Mouse (Mus musculus) limb, embryonic 14.5 days (tissue): ENCODE measurements at regions not wholly inside any gene's neighbourhood (a gene's known extent, or its start where the extent isn't known, plus 50 kb on each side); places are given as distances from the start of the nearest gene placed in this dataset.

Experiments
- ATAC-seq: fragments of 200-750 bp; cut with Nextera tagmentation; 2 replicates; pipeline ENCODE4 v1.8.0; 2017; ENCODE audit warnings: low read depth, moderate number of reproducible peaks, moderate TSS enrichment; ENCODE audit not compliant: low FRiP score
- DNase-seq: peaks from one replicate; pipeline ENCODE4 v3.0.0-alpha.2; 2015; ENCODE audit warnings: low spot score
- H3K27ac ChIP-seq: fragments of 300-500 bp; sonication (generic); replicated peaks from 2 replicates; pipeline ENCODE4 v1.5.1; 2014; ENCODE audit warnings: low read depth, mild to moderate bottlenecking, low read length, moderate library complexity, mixed read lengths
- H3K27me3 ChIP-seq: fragments of 300-500 bp; sonication (generic); 2 replicates; pipeline ENCODE4 v1.6.1; 2014; ENCODE audit warnings: low read length, mixed read lengths; ENCODE audit not compliant: control insufficient read depth, insufficient read depth
- H3K36me3 ChIP-seq: fragments of 300-500 bp; sonication (generic); 2 replicates; pipeline ENCODE4 v1.6.1; 2014; ENCODE audit warnings: mild to moderate bottlenecking, low read length, moderate library complexity, mixed read lengths; ENCODE audit not compliant: control insufficient read depth, insufficient read depth
- H3K4me1 ChIP-seq: fragments of 300-500 bp; sonication (generic); 2 replicates; pipeline ENCODE4 v1.6.1; 2014; ENCODE audit warnings: antibody characterized with exemption, low read length, mixed read lengths; ENCODE audit not compliant: control insufficient read depth, insufficient read depth
- H3K4me2 ChIP-seq: fragments of 300-500 bp; sonication (generic); replicated peaks from 2 replicates; pipeline ENCODE4 v1.6.1; 2014; ENCODE audit warnings: low read depth, mild to moderate bottlenecking, low read length, moderate library complexity; ENCODE audit not compliant: severe bottlenecking
- H3K4me3 ChIP-seq: fragments of 300-500 bp; sonication (generic); replicated peaks from 2 replicates; pipeline ENCODE4 v1.5.1; 2014; ENCODE audit warnings: low read length
- H3K9ac ChIP-seq: fragments of 300-500 bp; sonication (generic); 2 replicates; pipeline ENCODE4 v1.6.1; 2014; ENCODE audit warnings: mild to moderate bottlenecking, low read depth, low read length, moderate library complexity; ENCODE audit not compliant: severe bottlenecking
- H3K9me3 ChIP-seq: fragments of 300-500 bp; sonication (generic); 2 replicates; pipeline ENCODE4 v1.6.1; 2016; ENCODE audit warnings: low read length; ENCODE audit not compliant: control insufficient read depth
- POLR2A ChIP-seq: fragments of 200-500 bp; IDR thresholded peaks from 2 replicates; pipeline ENCODE4 v1.8.0; 2012; ENCODE audit warnings: inconsistent platforms, mild to moderate bottlenecking, moderate library complexity, borderline replicate concordance; ENCODE audit not compliant: insufficient read depth, insufficient read length; ENCODE audit errors: extremely low read depth
- WGBS: fragments of 180-500 bp; shearing (Covaris S2); extraction: QIAGEN DNeasy Blood & Tissue Kit; methylation state at CpG from one replicate; pipeline ENCODE4 v1.1.7; 2014; 5-methylcytosine and 5-hydroxymethylcytosine counted together

- no peak for DNase-seq
- H3K4me1 ChIP-seq, result peaks cover 15% of the 10 kb centered on the region
- H3K4me3 ChIP-seq, result no peak overlapping the region
- no peak overlapping the region for H3K4me2 ChIP-seq
- 57% methylated on average over 6 of the region's 6 CpGs for WGBS
- no peak overlapping the region for H3K9ac ChIP-seq
- no peaks in the 10 kb centered on the region for H3K9me3 ChIP-seq
- no peak overlapping the region for H3K27ac ChIP-seq
- no peak for TF ChIP-seq POLR2A
- H3K36me3 ChIP-seq, result no peaks in the 10 kb centered on the region
- ATAC-seq, result no peak
- H3K27me3 ChIP-seq, result no peaks in the 10 kb centered on the region
Measured at GRCm38 (mm10) chr7:130044581-130044980, 452.9 kb downstream of the Wdr11 start.

- 68% methylated on average over 2 of the region's 2 CpGs for WGBS
- Histone ChIP-seq H3K36me3 (no peaks in the 10 kb centered on the region), H3K4me3 (no peak overlapping the region), H3K4me2 (no peak overlapping the region), H3K9me3 (no peaks in the 10 kb centered on the region), H3K9ac (no peak overlapping the region), H3K27ac (no peak overlapping the region), H3K27me3 (no peaks in the 10 kb centered on the region), H3K4me1 (peaks cover 15% of the 10 kb centered on the region)
- DNase-seq, result no peak
- no peak for ATAC-seq
- no peak for TF ChIP-seq POLR2A
Measured at GRCm38 (mm10) chr7:130046086-130046485, 454.4 kb downstream of the Wdr11 start.

GRCm38 (mm10) chr7:130047293-130048034 is 455.8 kb downstream of the Wdr11 start:
- no peak for TF ChIP-seq POLR2A
- Histone ChIP-seq H3K27me3 (no peaks in the 10 kb centered on the region), H3K27ac (no peak overlapping the region), H3K4me2 (no peak overlapping the region), H3K9me3 (no peaks in the 10 kb centered on the region), H3K9ac (no peak overlapping the region), H3K36me3 (no peaks in the 10 kb centered on the region), H3K4me3 (no peak overlapping the region), H3K4me1 (peaks cover 15% of the 10 kb centered on the region)
- ATAC-seq (no peak), DNase-seq (no peak)
- 63% methylated on average over 11 of the region's 11 CpGs for WGBS

DNA sequence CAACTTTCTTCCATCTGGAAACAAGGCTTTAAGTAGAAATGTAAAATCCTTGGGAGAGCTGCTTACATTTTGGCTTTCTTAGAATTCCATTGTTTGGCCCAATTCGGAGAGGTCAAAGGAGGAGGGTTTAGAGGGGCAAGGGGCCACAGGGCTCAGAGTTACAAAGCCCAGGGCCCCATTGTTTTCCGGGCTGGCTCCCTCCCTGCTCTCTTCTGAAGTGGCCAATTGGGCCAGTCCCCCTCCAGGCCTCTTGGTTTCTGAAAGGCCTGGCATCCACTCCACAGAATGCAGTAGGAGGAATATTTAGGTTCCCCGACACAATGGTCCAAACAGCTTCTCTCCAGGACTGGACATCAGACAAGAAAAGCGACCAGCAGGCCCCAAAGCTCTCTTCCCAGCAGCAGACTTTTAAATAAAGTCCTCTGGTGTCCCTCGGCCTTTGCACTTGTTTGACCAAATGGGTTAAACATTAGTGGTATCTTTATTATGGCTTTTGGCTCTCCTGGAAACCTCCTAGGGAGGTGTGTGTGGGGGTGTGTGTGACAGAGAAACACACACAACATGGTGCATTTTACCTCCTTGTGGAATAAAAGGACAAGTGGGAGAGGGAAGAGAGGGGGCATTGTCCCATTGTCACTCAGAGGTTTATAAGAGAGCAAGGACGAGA is 456.6 kb downstream of the Wdr11 start:
- Histone ChIP-seq H3K27me3 (no peaks in the 10 kb centered on the region), H3K4me3 (no peak overlapping the region), H3K4me2 (no peak overlapping the region), H3K4me1 (peaks cover 15% of the 10 kb centered on the region), H3K9me3 (no peaks in the 10 kb centered on the region), H3K27ac (no peak overlapping the region), H3K36me3 (no peaks in the 10 kb centered on the region), H3K9ac (no peak overlapping the region)
- no peak for TF ChIP-seq POLR2A
- ATAC-seq (no peak), DNase-seq (no peak)
- 71% methylated on average over 6 of the region's 6 CpGs for WGBS

DNA sequence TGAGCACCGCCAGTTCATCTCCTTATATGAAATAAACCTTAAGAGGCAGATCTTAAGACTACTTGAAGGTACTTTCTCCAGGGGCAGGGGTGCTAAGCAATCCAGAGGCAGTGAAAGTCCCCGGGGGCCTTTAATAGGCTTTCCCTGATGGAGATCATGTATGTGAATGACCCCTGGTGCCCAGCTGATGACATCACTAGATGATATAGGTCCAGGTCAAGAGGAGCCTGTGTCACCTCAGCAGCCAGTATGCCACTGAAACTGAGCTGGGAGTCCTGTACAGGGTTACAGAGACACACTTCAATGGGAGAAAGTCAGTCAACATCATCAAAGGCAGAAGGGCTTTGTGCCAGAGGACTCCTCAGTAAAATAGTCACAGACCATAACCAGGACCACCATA is 457.8 kb downstream of the Wdr11 start:
- no peak for ATAC-seq

More for the DNA sequence above, 457.8 kb downstream of the Wdr11 start:
- TF ChIP-seq POLR2A, result no peak
- Histone ChIP-seq H3K4me2 (no peak overlapping the region), H3K9ac (no peak overlapping the region), H3K4me3 (no peak overlapping the region), H3K4me1 (peaks cover 4% of the 10 kb centered on the region), H3K36me3 (no peaks in the 10 kb centered on the region), H3K27me3 (no peaks in the 10 kb centered on the region), H3K9me3 (no peaks in the 10 kb centered on the region), H3K27ac (no peak overlapping the region)
- WGBS, result 81% methylated on average over 2 of the region's 2 CpGs
- no peak for DNase-seq
